Mouse (Mus musculus): Measurements from ENCODE around the gene Emc8. TPM values are rescaled to one million over a fixed set of nuclear protein-coding genes. Genes with fewer than 3 reads are reported as not detected.
A peak's percentile ranks its signal among the peaks of the same experiment; 100 is the strongest.

The Emc8 gene
- polyA plus RNA-seq, 1 experiment from 2014 or later = 164 TPM

DNA sequence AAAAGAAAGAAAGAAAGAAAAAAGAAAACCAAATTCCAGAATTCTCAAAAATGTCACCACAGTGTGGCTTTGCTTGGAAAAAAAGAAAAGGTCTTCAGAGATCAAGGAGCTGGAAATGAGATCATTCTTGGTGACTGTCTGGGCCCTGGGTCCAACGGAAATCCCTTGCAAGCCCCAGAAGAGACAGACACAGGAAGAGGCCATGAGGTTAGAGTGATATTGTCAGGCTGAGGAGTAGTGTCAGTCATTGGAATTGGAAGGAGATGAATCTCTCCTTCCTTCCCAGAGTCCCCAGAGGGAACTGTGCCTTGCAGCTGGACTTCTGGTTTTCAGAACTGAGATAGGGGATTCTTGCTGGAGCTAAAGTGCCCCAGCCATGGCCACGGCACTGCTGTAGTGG, 31.2 kb upstream of the Emc8 start:
- no peak overlapping the region for H3K4me3 ChIP-seq (ENCODE audit: low read length)
- peaks cover 23% of the 10 kb centered on the region for H3K4me1 ChIP-seq (ENCODE audit: control insufficient read depth, insufficient read depth, low read length)
- WGBS = 33% methylated on average over 2 of the region's 2 CpGs
- no peak overlapping the region for H3K4me2 ChIP-seq (ENCODE audit: low read depth, low read length)
- H3K9me3 ChIP-seq (replicated peaks; ENCODE audit: control insufficient read depth, low read length) = no peaks in the 10 kb centered on the region
- H3K27me3 ChIP-seq (ENCODE audit: control insufficient read depth, insufficient read depth, low read length) = no peaks in the 10 kb centered on the region; the same call in none of the 2 replicates
- ATAC-seq (replicated peaks; ENCODE audit: extremely low read depth, insufficient read depth, low FRiP score) = 0 out of 2 replicates have a peak, but pooled peaks have one; percentile 28
- no peak overlapping the region for H3K9ac ChIP-seq (ENCODE audit: low read length)
- no peaks in the 10 kb centered on the region for H3K36me3 ChIP-seq (ENCODE audit: control insufficient read depth, insufficient read depth)
- H3K27ac ChIP-seq (ENCODE audit: low read length) = peak overlapping the region; percentile 72

GRCm38 (mm10) chr8:120699079-120699478, 30.7 kb upstream of the Emc8 start:
- no peaks in the 10 kb centered on the region for H3K9me3 ChIP-seq (replicated peaks; ENCODE audit: control insufficient read depth, low read length)
- 59% methylated on average over 6 of the region's 6 CpGs for WGBS
- no peak overlapping the region for H3K4me3 ChIP-seq (ENCODE audit: low read length)
- peaks cover 27% of the 10 kb centered on the region for H3K4me1 ChIP-seq (ENCODE audit: control insufficient read depth, insufficient read depth, low read length)
- peak overlapping the region; percentile 62 for H3K27ac ChIP-seq (ENCODE audit: low read length)
- H3K4me2 ChIP-seq (ENCODE audit: low read depth, low read length) = no peak overlapping the region
- H3K27me3 ChIP-seq (ENCODE audit: control insufficient read depth, insufficient read depth, low read length) = no peaks in the 10 kb centered on the region; the same call in none of the 2 replicates
- ATAC-seq (replicated peaks; ENCODE audit: extremely low read depth, insufficient read depth, low FRiP score) = no peak
- H3K36me3 ChIP-seq (ENCODE audit: control insufficient read depth, insufficient read depth) = no peaks in the 10 kb centered on the region
- H3K9ac ChIP-seq (ENCODE audit: low read length) = no peak overlapping the region

GRCm38 (mm10) chr8:120698426-120698825, 30.1 kb upstream of the Emc8 start:
- ATAC-seq (replicated peaks; ENCODE audit: extremely low read depth, insufficient read depth, low FRiP score) = no peak
- Histone ChIP-seq H3K4me1 (ENCODE audit: control insufficient read depth, insufficient read depth, low read length) (peaks cover 28% of the 10 kb centered on the region), H3K9me3 (replicated peaks; ENCODE audit: control insufficient read depth, low read length) (no peaks in the 10 kb centered on the region), H3K4me2 (ENCODE audit: low read depth, low read length) (no peak overlapping the region), H3K9ac (ENCODE audit: low read length) (no peak overlapping the region), H3K27me3 (ENCODE audit: control insufficient read depth, insufficient read depth, low read length) (no peaks in the 10 kb centered on the region; the same call in none of the 2 replicates), H3K27ac (ENCODE audit: low read length) (peak overlapping the region; percentile 62), H3K4me3 (ENCODE audit: low read length) (no peak overlapping the region), H3K36me3 (ENCODE audit: control insufficient read depth, insufficient read depth) (no peaks in the 10 kb centered on the region)
- 74% methylated on average over 7 of the region's 7 CpGs for WGBS

DNA sequence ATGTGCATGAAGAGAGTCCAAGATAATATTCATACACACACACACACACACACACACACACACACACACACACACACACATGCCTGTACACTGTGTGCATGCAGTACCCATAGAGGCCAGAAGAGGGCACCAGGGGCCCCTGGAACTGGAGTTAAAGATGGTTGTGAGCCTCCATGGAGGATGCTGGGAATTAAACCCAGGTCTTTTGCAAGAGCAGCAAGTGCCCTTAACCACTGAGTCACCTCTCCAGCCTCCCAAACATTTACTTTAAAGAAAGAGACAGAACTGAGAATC, 29.6 kb upstream of the Emc8 start:
- Histone ChIP-seq H3K27me3 (ENCODE audit: control insufficient read depth, insufficient read depth, low read length) (no peaks in the 10 kb centered on the region; the same call in none of the 2 replicates), H3K27ac (ENCODE audit: low read length) (no peak overlapping the region), H3K4me1 (ENCODE audit: control insufficient read depth, insufficient read depth, low read length) (peaks cover 28% of the 10 kb centered on the region), H3K9ac (ENCODE audit: low read length) (no peak overlapping the region), H3K9me3 (replicated peaks; ENCODE audit: control insufficient read depth, low read length) (no peaks in the 10 kb centered on the region), H3K4me2 (ENCODE audit: low read depth, low read length) (no peak overlapping the region), H3K36me3 (ENCODE audit: control insufficient read depth, insufficient read depth) (no peaks in the 10 kb centered on the region), H3K4me3 (ENCODE audit: low read length) (no peak overlapping the region)
- no peak for ATAC-seq (replicated peaks; ENCODE audit: extremely low read depth, insufficient read depth, low FRiP score)

DNA sequence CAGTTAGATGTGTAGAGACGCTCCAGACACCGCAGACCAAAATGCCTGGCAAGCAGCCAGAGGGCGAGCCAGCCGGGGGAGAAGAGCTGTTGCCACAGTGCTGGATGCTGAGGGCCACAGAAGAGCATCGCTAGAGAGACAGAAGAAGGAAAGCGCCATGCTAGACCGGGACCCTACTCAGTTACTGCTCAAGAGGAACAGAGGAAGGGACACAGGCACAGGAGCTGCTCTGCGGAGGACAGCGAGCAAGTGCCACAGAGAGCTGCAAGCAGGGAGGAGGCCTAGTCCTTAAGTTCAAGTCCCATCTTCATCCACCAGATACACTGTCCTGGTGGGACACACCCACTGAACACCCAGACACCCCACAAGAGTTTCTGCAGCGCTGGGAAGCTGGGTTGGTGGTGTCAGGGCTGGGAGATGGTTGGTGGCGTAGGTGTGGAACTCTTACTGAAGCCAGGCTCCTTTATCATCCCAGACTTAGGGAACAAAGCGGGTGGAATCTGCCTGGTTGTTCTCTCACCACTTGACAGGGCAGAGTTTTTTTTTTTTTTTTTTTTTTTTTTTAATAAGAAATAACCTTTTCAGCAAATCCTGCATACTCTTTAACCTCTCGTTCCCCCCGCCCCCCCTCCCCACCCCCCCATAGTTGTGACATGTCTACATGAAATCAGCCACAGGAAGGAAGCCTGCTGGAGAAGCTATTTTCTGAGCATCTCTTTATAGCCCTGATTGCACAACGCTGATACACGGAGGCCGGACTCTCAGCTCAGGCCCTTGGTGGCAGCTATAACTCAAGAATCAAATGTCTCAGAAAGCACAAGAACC, 29.0 kb upstream of the Emc8 start:
- H3K36me3 ChIP-seq (ENCODE audit: control insufficient read depth, insufficient read depth) = no peaks in the 10 kb centered on the region
- no peaks in the 10 kb centered on the region for H3K9me3 ChIP-seq (replicated peaks; ENCODE audit: control insufficient read depth, low read length)
- WGBS = 44% methylated on average over 17 of the region's 17 CpGs
- no peak overlapping the region for H3K9ac ChIP-seq (ENCODE audit: low read length)
- no peaks in the 10 kb centered on the region; the same call in none of the 2 replicates for H3K27me3 ChIP-seq (ENCODE audit: control insufficient read depth, insufficient read depth, low read length)
- no peak overlapping the region for H3K4me2 ChIP-seq (ENCODE audit: low read depth, low read length)
- H3K4me3 ChIP-seq (ENCODE audit: low read length) = no peak overlapping the region
- peaks cover 28% of the 10 kb centered on the region for H3K4me1 ChIP-seq (ENCODE audit: control insufficient read depth, insufficient read depth, low read length)
- no peak for ATAC-seq (replicated peaks; ENCODE audit: extremely low read depth, insufficient read depth, low FRiP score)
- H3K27ac ChIP-seq (ENCODE audit: low read length) = peak overlapping the region; percentile 65

DNA sequence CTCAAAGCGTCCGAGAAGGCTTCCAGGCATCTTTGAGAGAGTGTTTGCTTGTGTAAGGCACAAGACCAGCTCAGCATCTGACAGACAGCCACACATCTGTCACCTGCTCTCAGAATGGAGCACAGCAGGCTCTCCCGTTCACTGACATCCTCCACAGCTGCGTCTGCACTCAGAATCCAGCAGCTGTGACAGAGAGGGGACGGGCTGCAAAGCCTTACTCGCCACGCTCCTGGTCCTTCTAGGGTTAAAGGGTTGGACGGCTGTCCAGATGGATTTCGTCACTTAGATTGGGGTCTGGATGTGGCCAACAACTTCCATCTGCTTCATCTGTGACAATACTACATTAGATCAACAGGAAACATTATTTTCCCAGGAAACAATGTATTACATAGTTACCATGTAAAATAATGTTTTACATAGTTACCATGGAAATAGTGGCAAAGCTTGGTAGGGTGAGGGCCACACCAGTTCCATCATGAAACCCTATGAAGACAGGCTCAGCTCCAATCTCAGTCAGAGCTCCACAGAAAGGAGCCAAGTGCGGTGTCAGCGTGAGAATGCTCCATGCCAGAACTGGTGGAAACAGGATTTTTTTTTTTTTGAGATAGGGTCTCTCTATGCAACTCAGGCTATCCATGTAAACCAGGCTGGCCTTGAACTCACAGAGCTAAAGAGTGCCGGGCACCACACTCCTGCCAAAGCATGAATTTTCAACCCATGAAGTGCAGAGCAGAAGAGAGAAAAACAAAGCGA, 28.2 kb upstream of the Emc8 start:
- peak; percentile 50 for ATAC-seq (replicated peaks; ENCODE audit: extremely low read depth, insufficient read depth, low FRiP score)
- Histone ChIP-seq H3K4me2 (ENCODE audit: low read depth, low read length) (no peak overlapping the region), H3K36me3 (ENCODE audit: control insufficient read depth, insufficient read depth) (no peaks in the 10 kb centered on the region), H3K27ac (ENCODE audit: low read length) (peak overlapping the region; percentile 65), H3K4me1 (ENCODE audit: control insufficient read depth, insufficient read depth, low read length) (peaks cover 28% of the 10 kb centered on the region), H3K9me3 (replicated peaks; ENCODE audit: control insufficient read depth, low read length) (no peaks in the 10 kb centered on the region), H3K27me3 (ENCODE audit: control insufficient read depth, insufficient read depth, low read length) (no peaks in the 10 kb centered on the region; the same call in none of the 2 replicates), H3K9ac (ENCODE audit: low read length) (no peak overlapping the region), H3K4me3 (ENCODE audit: low read length) (no peak overlapping the region)
- WGBS = 26% methylated on average over 13 of the region's 13 CpGs

DNA sequence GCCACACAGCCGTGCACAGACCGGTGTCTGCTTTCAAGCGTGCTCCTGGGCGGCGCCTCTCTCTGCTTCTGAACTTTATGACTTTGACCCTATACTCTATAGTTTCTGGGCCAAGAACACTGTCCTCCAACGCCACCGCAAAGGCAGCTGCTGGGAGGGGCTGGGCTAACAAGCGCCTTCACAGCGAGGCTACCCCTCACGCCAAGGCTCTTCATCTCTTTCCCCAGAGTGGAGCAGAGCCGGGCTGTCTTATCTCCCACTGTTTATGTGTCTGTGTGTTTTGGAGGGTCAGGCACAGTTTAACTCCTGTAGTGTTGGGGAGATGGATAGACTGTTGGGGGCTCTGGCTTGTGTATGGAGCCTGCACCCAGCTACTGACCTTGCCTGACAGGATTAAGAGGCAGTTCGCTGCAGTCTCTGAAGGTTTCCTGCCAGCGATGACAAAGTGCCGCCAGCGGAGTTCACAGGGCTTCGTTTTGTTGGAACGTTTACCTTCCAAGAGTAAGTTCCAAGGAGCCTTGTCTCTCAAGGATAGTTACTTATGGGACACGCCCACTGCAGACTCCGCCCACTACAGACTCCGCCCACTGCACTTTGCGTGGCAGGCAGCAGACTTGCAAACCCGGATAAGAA, 25.6 kb upstream of the Emc8 start:
- 22% methylated on average over 22 of the region's 22 CpGs for WGBS
- H3K27me3 ChIP-seq (ENCODE audit: control insufficient read depth, insufficient read depth, low read length) = peaks cover under 1% of the 10 kb centered on the region; the same call in 1 of the 2 replicates
- no peak overlapping the region for H3K9ac ChIP-seq (ENCODE audit: low read length)
- no peaks in the 10 kb centered on the region for H3K36me3 ChIP-seq (ENCODE audit: control insufficient read depth, insufficient read depth)
- H3K4me3 ChIP-seq (ENCODE audit: low read length) = no peak overlapping the region
- H3K9me3 ChIP-seq (replicated peaks; ENCODE audit: control insufficient read depth, low read length) = no peaks in the 10 kb centered on the region
- H3K4me2 ChIP-seq (ENCODE audit: low read depth, low read length) = peak overlapping the region; percentile 3; the same call in 1 of the 2 replicates
- no peak overlapping the region for H3K27ac ChIP-seq (ENCODE audit: low read length)
- ATAC-seq (replicated peaks; ENCODE audit: extremely low read depth, insufficient read depth, low FRiP score) = peak; percentile 20
- peaks cover 23% of the 10 kb centered on the region for H3K4me1 ChIP-seq (ENCODE audit: control insufficient read depth, insufficient read depth, low read length)

DNA sequence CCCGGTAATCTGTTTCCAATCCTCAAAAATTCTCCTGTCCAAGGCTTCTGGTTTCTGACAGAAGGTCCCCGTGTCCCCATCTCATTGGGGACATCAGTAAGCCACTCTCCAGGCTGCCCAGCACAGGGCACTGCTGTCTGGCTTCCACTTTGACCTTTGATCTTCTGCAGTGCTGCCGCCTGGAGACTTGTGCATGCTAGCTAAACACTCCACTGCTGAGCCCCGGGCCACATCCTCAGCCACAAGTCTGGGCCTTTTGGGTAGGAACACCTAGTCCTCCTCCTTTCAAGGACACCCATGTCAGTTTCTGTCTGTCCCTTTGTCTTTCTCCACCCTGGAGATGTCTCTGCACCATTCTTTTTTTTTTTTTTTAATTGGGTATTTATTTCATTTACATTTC, 24.6 kb upstream of the Emc8 start:
- no peak for ATAC-seq (replicated peaks; ENCODE audit: extremely low read depth, insufficient read depth, low FRiP score)
- H3K4me2 ChIP-seq (ENCODE audit: low read depth, low read length) = no peak overlapping the region
- H3K27me3 ChIP-seq (ENCODE audit: control insufficient read depth, insufficient read depth, low read length) = peaks cover 9% of the 10 kb centered on the region; the same call in 1 of the 2 replicates
- 64% methylated on average over 4 of the region's 4 CpGs for WGBS
- no peaks in the 10 kb centered on the region for H3K9me3 ChIP-seq (replicated peaks; ENCODE audit: control insufficient read depth, low read length)
- H3K4me3 ChIP-seq (ENCODE audit: low read length) = no peak overlapping the region
- H3K9ac ChIP-seq (ENCODE audit: low read length) = no peak overlapping the region
- peaks cover 21% of the 10 kb centered on the region for H3K4me1 ChIP-seq (ENCODE audit: control insufficient read depth, insufficient read depth, low read length)
- H3K27ac ChIP-seq (ENCODE audit: low read length) = no peak overlapping the region
- no peaks in the 10 kb centered on the region for H3K36me3 ChIP-seq (ENCODE audit: control insufficient read depth, insufficient read depth)

DNA sequence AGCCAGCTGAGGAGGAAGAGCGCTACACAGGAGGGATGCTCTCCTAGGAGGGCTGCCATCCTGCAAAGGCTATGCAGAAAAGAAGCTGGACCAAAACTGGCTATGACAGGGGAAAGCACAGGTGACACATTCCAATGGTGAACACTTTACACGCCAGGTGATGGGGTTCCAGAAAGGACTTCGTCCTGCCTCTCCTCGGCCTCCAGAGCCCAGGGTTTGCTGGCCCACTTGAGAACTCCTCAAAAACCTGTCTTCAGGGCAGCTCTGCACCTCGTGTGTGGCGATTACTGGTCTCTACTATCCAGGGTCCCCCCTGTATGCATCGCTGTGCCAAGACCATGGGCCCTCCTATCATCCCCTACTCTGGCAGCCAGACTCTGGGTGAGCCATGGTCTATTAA, 20.1 kb upstream of the Emc8 start:
- no peak for ATAC-seq (replicated peaks; ENCODE audit: extremely low read depth, insufficient read depth, low FRiP score)
- Histone ChIP-seq H3K27ac (ENCODE audit: low read length) (no peak overlapping the region), H3K4me3 (ENCODE audit: low read length) (no peak overlapping the region), H3K4me1 (ENCODE audit: control insufficient read depth, insufficient read depth, low read length) (no peaks in the 10 kb centered on the region), H3K9ac (ENCODE audit: low read length) (no peak overlapping the region), H3K36me3 (ENCODE audit: control insufficient read depth, insufficient read depth) (no peaks in the 10 kb centered on the region), H3K9me3 (replicated peaks; ENCODE audit: control insufficient read depth, low read length) (no peaks in the 10 kb centered on the region), H3K4me2 (ENCODE audit: low read depth, low read length) (no peak overlapping the region), H3K27me3 (ENCODE audit: control insufficient read depth, insufficient read depth, low read length) (peaks cover 11% of the 10 kb centered on the region)
- 77% methylated on average over 7 of the region's 7 CpGs for WGBS

Measured in heart, embryonic 16.5 days (tissue).